Mouse (Mus musculus): ENCODE measurements around the gene Rerg. TPM values are rescaled to one million over a fixed set of nuclear protein-coding genes. Genes with fewer than 3 reads are reported as not detected.

Rerg gene
- 0.22 to 0.58 TPM (median 0.45 TPM) in 3 of 4 replicates, not detected in the other for total RNA-seq (2023; ENCODE audit: inconsistent age)

GRCm38 (mm10) chr6:137170226-137170625 is at the start of gene Rerg:
TSS of gene Rerg (minus strand) at chr6:137170497.

Other genes with a start within 250 kb of the Rerg start
- 10.3 to 15.9 TPM (median 12.8 TPM) in 4 replicates for gene Erp27, start 248.3 kb downstream of the Rerg start, total RNA-seq (2023; ENCODE audit: inconsistent age)
- 0.10 TPM in 1 of 4 replicates, not detected in the others for gene Pde6h, start 246.7 kb downstream of the Rerg start, total RNA-seq (2023; ENCODE audit: inconsistent age)
- gene Arhgdib, start 228.6 kb downstream of the Rerg start, total RNA-seq (2023; ENCODE audit: inconsistent age) = 979 to 1,034 TPM (median 997 TPM) in 4 replicates
- 0.74 to 1.7 TPM in 2 of 4 replicates, not detected in the others for gene Ptpro, start 81.8 kb upstream of the Rerg start, total RNA-seq (2023; ENCODE audit: inconsistent age)